Mouse (Mus musculus): Measurements from ENCODE around the gene Ncam1. TPM values are rescaled to one million over a fixed set of nuclear protein-coding genes. Genes with fewer than 3 reads are reported as not detected.

The Ncam1 gene
- total RNA-seq, 1 experiment from 2014 or later = 2.4 TPM

DNA sequence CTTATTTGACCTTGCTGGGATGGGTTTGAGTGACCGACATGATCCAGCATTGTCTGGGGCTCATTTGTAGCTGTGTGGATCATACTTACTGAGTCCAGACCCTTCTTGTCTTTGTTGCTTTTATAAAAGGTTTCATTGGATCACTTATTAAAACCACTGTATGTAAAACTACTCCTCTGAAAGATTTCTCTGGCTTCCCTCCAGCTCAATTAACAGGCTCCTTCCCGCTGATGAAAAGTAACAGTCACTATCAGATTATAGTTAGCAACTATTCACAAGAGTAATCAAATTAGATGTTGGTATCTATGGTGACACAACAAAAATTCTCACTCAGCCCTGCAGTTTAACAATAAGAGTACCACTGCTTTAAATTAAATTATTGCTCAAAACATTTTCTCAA is 107.4 kb downstream of the Ncam1 start:
- ATAC-seq (ENCODE audit: extremely low read depth, insufficient number of reproducible peaks, low FRiP score, poor library complexity, severe bottlenecking) = no peak

- no peak for ATAC-seq (ENCODE audit: extremely low read depth, insufficient number of reproducible peaks, low FRiP score, poor library complexity, severe bottlenecking)
These were observed 115.0 kb downstream of the Ncam1 start for GRCm38 (mm10) chr9:49683566-49684273.

- no peak for ATAC-seq (ENCODE audit: extremely low read depth, insufficient number of reproducible peaks, low FRiP score, poor library complexity, severe bottlenecking)
These were observed 116.8 kb downstream of the Ncam1 start for GRCm38 (mm10) chr9:49681848-49682469.

- ATAC-seq (ENCODE audit: extremely low read depth, insufficient number of reproducible peaks, low FRiP score, poor library complexity, severe bottlenecking) = no peak
These were observed 119.5 kb downstream of the Ncam1 start for GRCm38 (mm10) chr9:49679270-49679669.

GRCm38 (mm10) chr9:49675696-49676465 is 122.8 kb downstream of the Ncam1 start:
- no peak for ATAC-seq (ENCODE audit: extremely low read depth, insufficient number of reproducible peaks, low FRiP score, poor library complexity, severe bottlenecking)

GRCm38 (mm10) chr9:49672646-49673199 is 126.0 kb downstream of the Ncam1 start:
- ATAC-seq (ENCODE audit: extremely low read depth, insufficient number of reproducible peaks, low FRiP score, poor library complexity, severe bottlenecking) = no peak

DNA sequence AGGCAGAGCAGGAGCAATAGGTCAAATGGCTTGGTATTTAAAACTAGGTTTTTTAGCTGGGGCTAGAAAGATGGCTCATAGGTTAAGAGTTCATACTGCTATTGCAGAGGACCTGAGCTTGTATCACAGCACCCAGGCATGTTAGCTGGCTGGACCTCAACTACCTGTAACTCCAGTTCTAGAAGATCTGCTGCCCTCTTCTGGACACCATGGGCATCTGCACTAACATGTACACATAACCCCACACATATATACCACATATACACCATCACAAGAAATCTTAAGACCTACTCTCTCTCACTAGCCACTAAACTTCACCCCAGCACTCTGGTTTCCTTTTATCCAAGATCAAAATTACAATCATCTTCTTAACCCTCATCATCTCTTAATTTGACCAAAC is 131.7 kb downstream of the Ncam1 start:
- no peak for ATAC-seq (ENCODE audit: extremely low read depth, insufficient number of reproducible peaks, low FRiP score, poor library complexity, severe bottlenecking)

- no peak for ATAC-seq (ENCODE audit: extremely low read depth, insufficient number of reproducible peaks, low FRiP score, poor library complexity, severe bottlenecking)
These were observed 133.4 kb downstream of the Ncam1 start for GRCm38 (mm10) chr9:49665361-49665760.

GRCm38 (mm10) chr9:49663927-49664320 is 134.8 kb downstream of the Ncam1 start:
- ATAC-seq (ENCODE audit: extremely low read depth, insufficient number of reproducible peaks, low FRiP score, poor library complexity, severe bottlenecking) = no peak

DNA sequence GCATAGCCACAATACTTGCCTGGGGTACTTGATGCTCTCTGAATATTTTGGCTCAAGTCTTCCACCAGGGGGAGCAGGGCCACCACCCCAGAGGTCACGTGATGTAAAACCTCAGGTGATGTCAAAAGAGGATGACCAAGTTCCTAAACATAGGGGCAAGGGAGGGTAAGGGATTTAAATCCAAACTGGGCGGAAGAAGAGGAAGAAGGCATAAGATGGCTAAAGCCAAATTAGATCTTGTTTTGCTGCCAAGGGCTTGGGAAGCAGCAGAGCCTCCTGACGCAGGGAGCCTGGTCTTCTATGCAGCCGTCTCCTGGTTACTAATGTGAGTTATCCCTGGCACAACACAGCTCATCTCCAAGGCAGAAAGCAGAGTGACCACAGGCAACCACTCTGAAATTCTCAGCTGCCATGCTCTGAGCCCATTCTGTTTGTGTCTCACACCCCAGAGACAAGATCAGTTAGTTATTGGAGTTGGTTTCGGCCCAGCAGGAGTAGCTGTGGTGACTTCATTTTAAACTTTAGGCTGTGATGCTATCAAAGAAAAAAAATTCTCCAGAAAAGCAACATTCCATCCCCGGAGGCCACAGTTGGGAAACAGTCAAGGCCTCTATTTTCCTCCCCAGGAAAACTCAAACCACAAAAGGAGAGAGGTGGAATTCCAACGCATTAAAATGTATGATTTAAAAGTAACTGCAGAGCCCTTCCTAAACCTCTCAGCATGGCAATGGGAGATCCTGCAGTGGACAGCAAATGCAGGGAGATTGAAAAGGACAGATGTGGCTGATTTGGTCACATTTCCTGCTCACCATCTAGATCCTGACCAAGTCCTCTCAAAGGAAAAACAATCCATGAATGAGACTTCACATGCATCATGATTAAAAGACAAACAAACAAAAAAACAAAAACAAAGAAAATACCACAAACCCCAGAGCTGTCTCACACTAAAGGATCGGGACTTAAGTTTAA is 135.5 kb downstream of the Ncam1 start:
- ATAC-seq (ENCODE audit: extremely low read depth, insufficient number of reproducible peaks, low FRiP score, poor library complexity, severe bottlenecking) = no peak

GRCm38 (mm10) chr9:49661480-49661879 is 137.2 kb downstream of the Ncam1 start:
- ATAC-seq (ENCODE audit: extremely low read depth, insufficient number of reproducible peaks, low FRiP score, poor library complexity, severe bottlenecking) = no peak

- no peak for ATAC-seq (ENCODE audit: extremely low read depth, insufficient number of reproducible peaks, low FRiP score, poor library complexity, severe bottlenecking)
These were observed 140.3 kb downstream of the Ncam1 start for GRCm38 (mm10) chr9:49658381-49658856.

GRCm38 (mm10) chr9:49654470-49654869 is 144.3 kb downstream of the Ncam1 start:
- ATAC-seq (ENCODE audit: extremely low read depth, insufficient number of reproducible peaks, low FRiP score, poor library complexity, severe bottlenecking) = no peak

DNA sequence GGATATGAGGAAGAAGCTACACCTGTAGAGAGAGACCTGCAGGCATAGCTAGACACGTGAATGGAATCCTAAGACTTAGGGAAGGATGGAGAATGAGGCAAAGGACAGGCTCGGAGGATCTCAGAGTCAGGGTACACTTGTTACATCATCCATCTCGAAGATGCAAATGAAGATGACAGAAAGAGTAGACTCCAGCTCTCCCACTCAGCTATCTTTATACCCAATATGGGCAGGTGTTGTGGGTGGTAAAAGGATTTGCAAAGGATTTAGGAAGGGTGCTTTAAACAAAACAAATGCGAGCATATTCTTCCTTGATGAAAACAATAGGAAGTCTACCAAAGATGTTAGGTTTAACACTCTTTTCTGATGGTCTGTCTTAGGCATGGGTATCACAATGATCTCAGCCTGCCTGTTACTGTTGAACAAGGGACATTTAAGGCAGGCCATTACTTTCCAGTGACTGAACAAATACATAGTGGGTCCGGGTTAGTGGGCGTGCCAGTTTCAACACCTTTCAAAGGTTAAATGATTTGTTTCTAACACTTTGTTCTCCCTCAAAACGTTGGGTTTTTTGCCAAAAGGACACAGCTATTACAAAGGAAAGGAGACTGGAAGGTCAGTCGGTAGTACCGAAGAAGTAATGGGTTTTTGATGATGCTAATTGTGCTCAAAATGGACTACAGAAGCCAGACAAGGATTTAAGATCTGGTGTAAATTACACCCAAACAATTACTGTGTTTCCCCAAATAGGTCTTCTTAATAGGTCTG is 145.1 kb downstream of the Ncam1 start:
- no peak for ATAC-seq (ENCODE audit: extremely low read depth, insufficient number of reproducible peaks, low FRiP score, poor library complexity, severe bottlenecking)

DNA sequence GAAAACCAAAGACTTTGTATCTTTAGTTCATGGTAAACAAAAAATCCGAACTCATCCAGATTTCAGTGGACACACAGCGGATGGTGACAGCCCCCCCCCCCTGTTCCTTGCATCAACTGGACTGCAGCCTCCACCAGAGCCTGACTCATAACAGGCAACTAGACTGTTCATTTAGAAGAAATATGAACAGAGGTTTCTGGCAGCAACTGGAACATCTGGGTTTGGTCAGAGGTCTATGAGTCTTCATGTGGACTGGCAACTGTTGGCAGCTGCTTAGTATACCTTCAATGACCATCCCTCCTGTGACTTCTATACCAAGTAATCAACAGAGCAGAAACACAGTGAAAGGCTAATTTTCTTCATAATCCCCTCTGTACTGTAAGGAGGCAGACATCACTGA is 154.4 kb downstream of the Ncam1 start:
- ATAC-seq (ENCODE audit: extremely low read depth, insufficient number of reproducible peaks, low FRiP score, poor library complexity, severe bottlenecking) = no peak

DNA sequence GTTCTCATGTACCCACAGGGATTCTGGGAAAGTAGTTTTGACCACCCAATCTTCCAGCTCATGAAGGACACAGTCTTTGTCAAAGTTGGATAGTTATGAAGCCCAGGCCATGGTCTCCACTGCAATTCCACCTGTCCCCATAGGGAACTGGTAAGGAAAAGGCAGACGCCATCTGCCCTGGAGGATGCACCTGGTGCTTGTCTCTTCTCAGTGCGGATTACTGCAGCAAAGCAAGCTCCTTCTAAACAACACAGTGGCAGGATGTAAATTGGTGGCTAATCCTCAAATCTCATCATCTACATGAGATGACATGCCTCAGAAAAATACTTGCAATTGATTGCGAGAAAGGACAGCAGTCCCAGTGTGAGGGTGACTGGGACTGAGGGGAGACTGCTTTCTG is 158.0 kb downstream of the Ncam1 start:
- ATAC-seq (ENCODE audit: extremely low read depth, insufficient number of reproducible peaks, low FRiP score, poor library complexity, severe bottlenecking) = no peak

DNA sequence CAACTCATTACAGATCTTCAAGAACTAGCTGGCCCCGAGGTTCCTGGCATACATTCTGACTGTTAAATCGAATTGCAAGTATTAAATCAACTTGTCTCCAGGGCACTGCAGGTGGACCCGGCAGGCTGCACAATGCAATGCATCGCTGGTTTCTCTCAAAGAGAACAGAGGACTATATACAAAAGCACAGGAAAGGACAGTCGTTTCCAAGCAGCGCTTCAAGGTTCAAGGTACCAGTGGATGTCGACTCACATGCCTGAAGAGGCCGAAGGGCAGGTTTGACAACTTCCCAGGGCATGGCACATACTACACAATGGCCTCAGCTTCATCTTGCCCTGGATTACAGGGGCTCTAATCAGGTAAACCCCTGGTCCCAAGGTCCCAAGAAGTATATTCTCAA is 158.6 kb downstream of the Ncam1 start:
- no peak for ATAC-seq (ENCODE audit: extremely low read depth, insufficient number of reproducible peaks, low FRiP score, poor library complexity, severe bottlenecking)

DNA sequence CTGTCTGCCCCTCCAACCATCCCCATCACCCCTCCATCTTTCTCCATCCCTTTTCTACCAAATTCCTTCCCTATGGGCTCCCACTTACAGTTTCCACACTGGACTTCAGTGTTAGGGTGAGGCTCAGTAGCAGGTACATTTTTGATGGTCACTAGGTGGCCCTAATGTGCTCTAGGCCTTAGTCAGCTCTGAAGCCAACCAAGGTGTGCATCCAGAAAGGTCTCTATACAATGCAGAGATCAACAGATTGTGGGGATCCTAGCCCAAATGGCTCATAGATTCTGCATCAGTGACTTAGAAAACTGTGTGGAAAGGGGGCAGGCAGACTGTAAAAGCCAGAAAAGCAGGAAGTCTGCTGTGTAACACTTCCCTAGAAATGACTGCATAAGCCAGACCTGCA is 160.8 kb downstream of the Ncam1 start:
- no peak for ATAC-seq (ENCODE audit: extremely low read depth, insufficient number of reproducible peaks, low FRiP score, poor library complexity, severe bottlenecking)

All from neutrophil, adult 5-6 weeks (primary cell).